Mouse (Mus musculus): ENCODE results near the gene Dnajc1. TPM values are rescaled to one million over a fixed set of nuclear protein-coding genes. Genes with fewer than 3 reads are reported as not detected.

Dnajc1 gene
- polyA plus RNA-seq, 1 experiment from 2014 or later, result 35.5 TPM

DNA sequence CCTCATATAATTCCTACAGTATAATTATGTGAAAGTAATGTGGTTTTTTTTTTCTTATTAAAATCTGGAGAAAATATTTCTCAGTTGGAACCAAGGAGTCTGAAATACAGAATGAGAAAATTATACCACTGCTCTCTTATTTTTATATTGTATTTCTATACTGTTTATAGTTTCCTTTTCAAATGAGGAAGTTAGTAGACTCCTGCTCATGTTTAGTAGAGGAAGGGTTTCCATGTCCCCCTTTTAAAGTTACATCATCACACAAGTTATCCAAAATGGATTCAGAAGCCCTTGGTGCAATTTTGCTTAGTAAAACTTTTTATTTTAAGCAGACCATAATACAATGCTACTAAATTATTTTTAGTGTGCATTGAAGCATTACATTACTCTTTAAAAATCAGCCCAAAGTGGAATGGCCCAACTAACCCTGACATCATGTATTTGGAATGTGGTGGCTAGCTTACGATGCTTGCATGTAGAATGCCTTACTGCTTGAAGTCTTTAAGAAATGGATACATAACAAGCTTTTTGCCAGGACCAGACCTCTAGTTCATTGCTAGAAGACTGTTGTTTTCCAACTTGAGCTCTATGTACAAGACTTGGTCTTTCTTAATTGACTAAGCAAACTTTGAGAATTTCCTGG lies 190.7 kb downstream of the Dnajc1 start:
- Histone ChIP-seq H3K27me3 (replicated peaks; ENCODE audit: control insufficient read depth, insufficient read depth, low read length) (no peaks in the 10 kb centered on the region), H3K4me2 (ENCODE audit: low read depth, low read length) (no peak overlapping the region), H3K9ac (ENCODE audit: low read depth, low read length) (no peak overlapping the region), H3K4me3 (ENCODE audit: low read depth, low read length) (no peak overlapping the region), H3K27ac (replicated peaks; ENCODE audit: low read depth, low read length) (no peak overlapping the region), H3K4me1 (ENCODE audit: control insufficient read depth, insufficient read depth, low read length) (no peaks in the 10 kb centered on the region; the same call in 1 of the 2 replicates), H3K36me3 (ENCODE audit: control insufficient read depth, insufficient read depth, low read length) (peaks cover 62% of the 10 kb centered on the region), H3K9me3 (ENCODE audit: control insufficient read depth, low read length) (no peaks in the 10 kb centered on the region)
- DNase-seq (ENCODE audit: low spot score) (no peak), ATAC-seq (ENCODE audit: low read depth) (no peak)
- WGBS, result 87% methylated on average over 1 of the region's 1 CpGs

DNA sequence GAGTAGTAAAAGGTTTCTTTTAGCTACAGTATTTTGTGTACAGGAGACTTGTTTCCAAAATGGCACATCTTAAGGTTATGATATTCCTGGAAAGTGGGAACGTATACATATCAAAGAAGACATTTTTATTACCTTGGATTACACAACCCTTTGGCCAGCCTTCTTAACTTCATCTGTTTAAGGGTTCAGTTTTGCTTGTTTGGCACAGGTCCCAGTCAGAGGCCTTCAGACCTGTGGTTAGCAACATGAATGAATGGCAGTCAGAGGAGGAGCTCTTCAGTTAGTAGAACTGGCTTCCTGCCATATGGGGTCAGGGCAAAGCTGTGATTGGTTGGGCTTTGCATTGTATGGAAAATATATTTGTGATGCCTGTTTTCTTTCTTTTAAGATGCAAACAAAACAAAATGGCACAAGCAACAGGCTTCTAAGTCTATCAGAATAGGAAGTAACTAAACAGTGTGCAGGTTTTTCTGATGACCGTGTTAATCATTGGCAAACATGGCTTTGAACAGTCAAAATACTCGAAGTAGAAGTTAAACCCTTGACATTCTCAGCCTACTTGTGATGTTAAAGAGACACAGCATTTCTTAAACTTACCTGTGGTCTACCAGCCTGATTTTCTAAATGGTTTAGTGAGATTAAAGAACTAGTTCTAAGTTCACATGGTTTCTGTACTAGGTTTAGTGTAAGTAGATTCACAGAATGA lies 196.8 kb downstream of the Dnajc1 start:
- 67% methylated on average over 3 of the region's 3 CpGs for WGBS
- Histone ChIP-seq H3K9me3 (ENCODE audit: control insufficient read depth, low read length) (no peaks in the 10 kb centered on the region), H3K36me3 (ENCODE audit: control insufficient read depth, insufficient read depth, low read length) (peaks cover 26% of the 10 kb centered on the region), H3K27me3 (replicated peaks; ENCODE audit: control insufficient read depth, insufficient read depth, low read length) (no peaks in the 10 kb centered on the region), H3K27ac (replicated peaks; ENCODE audit: low read depth, low read length) (no peak overlapping the region), H3K4me2 (ENCODE audit: low read depth, low read length) (no peak overlapping the region), H3K4me3 (ENCODE audit: low read depth, low read length) (no peak overlapping the region), H3K9ac (ENCODE audit: low read depth, low read length) (no peak overlapping the region), H3K4me1 (ENCODE audit: control insufficient read depth, insufficient read depth, low read length) (peaks cover 11% of the 10 kb centered on the region)
- ATAC-seq (ENCODE audit: low read depth), result peak; percentile 88
- DNase-seq (ENCODE audit: low spot score), result peak; percentile 92

DNA sequence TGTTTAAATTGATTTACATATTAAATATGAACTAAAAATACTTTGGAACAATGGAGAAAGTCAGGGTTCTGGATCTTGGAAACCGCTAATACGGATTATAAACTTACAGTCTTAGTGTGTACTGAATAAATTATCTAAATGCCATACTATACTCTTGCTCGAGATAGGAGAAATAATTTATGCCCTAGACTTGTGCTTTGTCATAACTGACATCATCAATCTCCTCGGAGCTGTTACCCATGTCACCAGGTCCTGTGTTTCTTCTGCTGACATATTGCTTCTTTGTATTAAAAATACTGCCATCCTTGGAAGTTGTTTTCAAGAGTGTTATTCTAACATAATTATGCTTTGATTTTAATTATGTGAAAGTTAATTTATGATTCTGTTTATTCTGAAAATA lies 197.3 kb downstream of the Dnajc1 start:
- 79% methylated on average over 4 of the region's 4 CpGs for WGBS
- DNase-seq (ENCODE audit: low spot score) (no peak), ATAC-seq (ENCODE audit: low read depth) (no peak)
- Histone ChIP-seq H3K4me2 (ENCODE audit: low read depth, low read length) (no peak overlapping the region), H3K4me1 (ENCODE audit: control insufficient read depth, insufficient read depth, low read length) (peaks cover 11% of the 10 kb centered on the region), H3K27ac (replicated peaks; ENCODE audit: low read depth, low read length) (no peak overlapping the region), H3K9me3 (ENCODE audit: control insufficient read depth, low read length) (no peaks in the 10 kb centered on the region), H3K4me3 (ENCODE audit: low read depth, low read length) (no peak overlapping the region), H3K27me3 (replicated peaks; ENCODE audit: control insufficient read depth, insufficient read depth, low read length) (no peaks in the 10 kb centered on the region), H3K36me3 (ENCODE audit: control insufficient read depth, insufficient read depth, low read length) (peaks cover 20% of the 10 kb centered on the region), H3K9ac (ENCODE audit: low read depth, low read length) (no peak overlapping the region)

DNA sequence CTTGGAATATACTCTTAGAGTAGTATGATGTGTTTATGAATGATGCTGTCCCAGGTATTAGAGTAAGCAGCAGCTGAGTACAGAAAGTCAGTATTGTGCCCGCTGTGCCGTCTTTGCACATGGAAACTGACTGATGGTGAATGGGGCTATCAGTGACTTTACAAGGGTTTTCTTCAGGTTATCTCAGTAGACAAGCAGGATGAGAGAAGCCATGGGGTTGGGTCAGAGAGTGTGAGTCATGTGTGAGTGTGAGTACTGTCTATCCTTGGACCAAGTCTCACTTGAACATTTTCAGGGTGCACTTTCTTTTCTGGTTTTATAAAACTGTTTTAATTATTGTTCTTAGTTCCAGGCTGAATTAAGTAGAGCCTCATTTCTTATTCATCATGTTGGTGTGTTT lies 204.3 kb downstream of the Dnajc1 start:
- H3K36me3 ChIP-seq (ENCODE audit: control insufficient read depth, insufficient read depth, low read length), result peaks cover 47% of the 10 kb centered on the region
- no peak overlapping the region for H3K4me2 ChIP-seq (ENCODE audit: low read depth, low read length)
- ATAC-seq (ENCODE audit: low read depth) (no peak), DNase-seq (ENCODE audit: low spot score) (no peak)
- H3K27me3 ChIP-seq (replicated peaks; ENCODE audit: control insufficient read depth, insufficient read depth, low read length), result no peaks in the 10 kb centered on the region
- H3K9me3 ChIP-seq (ENCODE audit: control insufficient read depth, low read length), result no peaks in the 10 kb centered on the region
- H3K4me3 ChIP-seq (ENCODE audit: low read depth, low read length), result no peak overlapping the region
- no peak overlapping the region for H3K9ac ChIP-seq (ENCODE audit: low read depth, low read length)
- WGBS, result 96% methylated on average over 2 of the region's 2 CpGs
- peaks cover under 1% of the 10 kb centered on the region; the same call in 1 of the 2 replicates for H3K4me1 ChIP-seq (ENCODE audit: control insufficient read depth, insufficient read depth, low read length)
- no peak overlapping the region for H3K27ac ChIP-seq (replicated peaks; ENCODE audit: low read depth, low read length)

DNA sequence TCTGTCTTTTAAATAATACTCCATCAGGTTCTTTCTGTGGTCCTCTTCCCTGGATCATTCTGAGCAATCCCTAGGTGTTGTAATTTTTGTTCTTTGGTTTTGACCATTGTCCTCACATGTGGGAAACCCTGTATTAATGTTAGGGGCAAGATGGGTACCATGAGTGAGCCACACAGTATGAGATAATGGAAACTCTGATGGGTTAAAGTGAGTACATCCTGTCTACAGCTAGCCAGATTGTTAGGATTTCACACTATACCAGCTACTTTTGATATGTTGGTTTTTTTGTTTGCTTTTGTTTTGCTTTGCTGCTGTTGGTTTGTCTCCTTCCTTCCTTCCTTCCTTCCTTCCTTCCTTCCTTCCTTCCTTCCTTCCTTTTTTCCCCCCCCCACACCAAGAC lies 209.6 kb downstream of the Dnajc1 start:
- Histone ChIP-seq H3K4me1 (ENCODE audit: control insufficient read depth, insufficient read depth, low read length) (no peaks in the 10 kb centered on the region), H3K27me3 (replicated peaks; ENCODE audit: control insufficient read depth, insufficient read depth, low read length) (no peaks in the 10 kb centered on the region), H3K4me2 (ENCODE audit: low read depth, low read length) (no peak overlapping the region), H3K9ac (ENCODE audit: low read depth, low read length) (no peak overlapping the region), H3K36me3 (ENCODE audit: control insufficient read depth, insufficient read depth, low read length) (peaks cover 60% of the 10 kb centered on the region), H3K4me3 (ENCODE audit: low read depth, low read length) (no peak overlapping the region), H3K9me3 (ENCODE audit: control insufficient read depth, low read length) (no peaks in the 10 kb centered on the region), H3K27ac (replicated peaks; ENCODE audit: low read depth, low read length) (no peak overlapping the region)
- DNase-seq (ENCODE audit: low spot score), result no peak
- no peak for ATAC-seq (ENCODE audit: low read depth)

DNA sequence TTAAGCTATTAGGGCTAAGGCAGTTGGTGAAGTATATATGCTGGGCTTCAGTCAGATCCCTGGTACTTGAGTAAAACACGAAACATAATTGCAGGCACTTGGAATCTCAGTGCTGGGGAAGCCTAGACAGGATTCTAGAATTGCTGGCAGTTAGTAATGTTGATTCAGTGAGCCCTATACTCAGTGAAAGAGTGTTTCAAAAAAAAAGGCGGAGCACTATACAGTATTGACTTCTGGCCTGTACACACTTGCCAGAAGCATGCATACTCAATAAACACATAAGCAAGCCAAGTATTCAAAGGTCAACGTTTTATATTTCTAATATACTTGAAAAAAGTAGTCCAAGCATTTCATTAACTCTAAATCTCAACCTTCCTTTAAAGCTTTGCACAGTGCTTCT lies 211.0 kb downstream of the Dnajc1 start:
- Histone ChIP-seq H3K36me3 (ENCODE audit: control insufficient read depth, insufficient read depth, low read length) (peaks cover 54% of the 10 kb centered on the region), H3K4me1 (ENCODE audit: control insufficient read depth, insufficient read depth, low read length) (no peaks in the 10 kb centered on the region), H3K4me3 (ENCODE audit: low read depth, low read length) (no peak overlapping the region), H3K9me3 (ENCODE audit: control insufficient read depth, low read length) (no peaks in the 10 kb centered on the region), H3K9ac (ENCODE audit: low read depth, low read length) (no peak overlapping the region), H3K4me2 (ENCODE audit: low read depth, low read length) (no peak overlapping the region), H3K27ac (replicated peaks; ENCODE audit: low read depth, low read length) (no peak overlapping the region), H3K27me3 (replicated peaks; ENCODE audit: control insufficient read depth, insufficient read depth, low read length) (no peaks in the 10 kb centered on the region)
- no peak for ATAC-seq (ENCODE audit: low read depth)
- 89% methylated on average over 3 of the region's 3 CpGs for WGBS
- no peak for DNase-seq (ENCODE audit: low spot score)

DNA sequence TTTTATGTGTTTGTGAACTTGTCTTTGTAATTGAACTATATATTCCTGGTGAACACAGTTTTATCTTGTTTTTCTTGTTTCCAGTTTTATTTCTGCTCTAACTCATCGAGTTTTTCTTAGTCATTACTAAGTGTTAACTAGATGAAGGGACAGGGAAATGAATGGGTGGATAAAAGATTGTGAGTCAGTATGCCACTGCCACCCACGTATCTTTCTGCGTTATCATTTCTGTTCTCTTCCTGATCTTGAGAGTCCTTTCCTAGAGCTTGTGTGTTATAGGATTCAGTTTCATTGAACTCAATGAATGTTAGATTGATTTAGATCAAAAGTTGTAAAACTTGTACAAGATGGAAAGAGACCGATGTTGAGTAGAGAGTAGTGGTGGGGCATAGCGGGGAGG lies 212.3 kb downstream of the Dnajc1 start:
- no peak overlapping the region for H3K27ac ChIP-seq (replicated peaks; ENCODE audit: low read depth, low read length)
- WGBS, result 98% methylated on average over 5 of the region's 5 CpGs
- peaks cover 55% of the 10 kb centered on the region for H3K36me3 ChIP-seq (ENCODE audit: control insufficient read depth, insufficient read depth, low read length)
- H3K4me1 ChIP-seq (ENCODE audit: control insufficient read depth, insufficient read depth, low read length), result no peaks in the 10 kb centered on the region
- H3K9ac ChIP-seq (ENCODE audit: low read depth, low read length), result no peak overlapping the region
- no peaks in the 10 kb centered on the region for H3K9me3 ChIP-seq (ENCODE audit: control insufficient read depth, low read length)
- no peak overlapping the region for H3K4me3 ChIP-seq (ENCODE audit: low read depth, low read length)
- ATAC-seq (ENCODE audit: low read depth) (no peak), DNase-seq (ENCODE audit: low spot score) (no peak)
- H3K27me3 ChIP-seq (replicated peaks; ENCODE audit: control insufficient read depth, insufficient read depth, low read length), result no peaks in the 10 kb centered on the region
- H3K4me2 ChIP-seq (ENCODE audit: low read depth, low read length), result no peak overlapping the region

DNA sequence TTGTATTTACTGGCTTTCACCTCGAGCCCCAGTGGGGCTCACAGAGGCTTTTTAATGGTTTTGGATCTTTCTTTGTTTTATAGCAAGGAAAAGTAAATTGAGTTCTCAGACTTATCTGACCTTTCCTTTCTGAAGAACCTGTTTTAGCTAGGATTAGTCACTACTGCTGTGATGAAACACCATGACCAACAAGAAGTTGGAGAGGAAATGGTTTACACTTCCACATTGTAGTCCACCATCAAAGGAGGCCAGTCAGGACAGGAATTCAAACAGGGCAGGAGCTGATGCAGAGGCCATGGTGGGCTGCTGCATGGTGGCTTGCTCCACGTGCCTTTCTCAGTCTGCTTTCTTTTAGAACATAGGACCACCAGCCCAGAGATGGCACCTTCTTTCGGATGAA lies 216.4 kb downstream of the Dnajc1 start:
- Histone ChIP-seq H3K4me2 (ENCODE audit: low read depth, low read length) (no peak overlapping the region), H3K9me3 (ENCODE audit: control insufficient read depth, low read length) (no peaks in the 10 kb centered on the region), H3K27me3 (replicated peaks; ENCODE audit: control insufficient read depth, insufficient read depth, low read length) (no peaks in the 10 kb centered on the region), H3K9ac (ENCODE audit: low read depth, low read length) (no peak overlapping the region), H3K36me3 (ENCODE audit: control insufficient read depth, insufficient read depth, low read length) (peaks cover 42% of the 10 kb centered on the region), H3K4me1 (ENCODE audit: control insufficient read depth, insufficient read depth, low read length) (no peaks in the 10 kb centered on the region), H3K4me3 (ENCODE audit: low read depth, low read length) (no peak overlapping the region), H3K27ac (replicated peaks; ENCODE audit: low read depth, low read length) (no peak overlapping the region)
- no peak for ATAC-seq (ENCODE audit: low read depth)
- WGBS, result 92% methylated on average over 3 of the region's 3 CpGs
- no peak for DNase-seq (ENCODE audit: low spot score)

DNA sequence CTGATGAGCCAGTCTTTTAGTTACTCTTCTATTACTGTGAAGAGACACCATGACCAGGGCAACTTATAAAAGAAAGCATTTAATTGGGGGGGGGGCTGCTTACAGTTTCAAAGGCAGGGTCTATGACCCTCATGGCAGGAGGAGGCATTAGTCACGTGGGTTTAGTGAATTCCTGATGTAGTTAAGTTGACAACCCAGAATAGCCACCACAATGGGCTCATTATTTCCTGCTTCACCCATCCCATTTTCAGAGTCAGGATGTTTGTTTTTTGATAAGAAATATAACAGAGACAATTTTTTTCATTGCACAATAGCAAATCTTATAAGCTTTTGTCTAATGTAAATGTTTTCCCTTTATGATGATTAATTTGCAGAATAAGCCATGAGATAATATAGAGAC lies 217.4 kb downstream of the Dnajc1 start:
- peaks cover 37% of the 10 kb centered on the region for H3K36me3 ChIP-seq (ENCODE audit: control insufficient read depth, insufficient read depth, low read length)
- no peak overlapping the region for H3K27ac ChIP-seq (replicated peaks; ENCODE audit: low read depth, low read length)
- 50% methylated on average over 1 of the region's 1 CpGs for WGBS
- ATAC-seq (ENCODE audit: low read depth) (no peak), DNase-seq (ENCODE audit: low spot score) (no peak)
- H3K4me2 ChIP-seq (ENCODE audit: low read depth, low read length), result no peak overlapping the region
- no peaks in the 10 kb centered on the region for H3K9me3 ChIP-seq (ENCODE audit: control insufficient read depth, low read length)
- H3K4me1 ChIP-seq (ENCODE audit: control insufficient read depth, insufficient read depth, low read length), result no peaks in the 10 kb centered on the region
- H3K4me3 ChIP-seq (ENCODE audit: low read depth, low read length), result no peak overlapping the region
- H3K9ac ChIP-seq (ENCODE audit: low read depth, low read length), result no peak overlapping the region
- no peaks in the 10 kb centered on the region for H3K27me3 ChIP-seq (replicated peaks; ENCODE audit: control insufficient read depth, insufficient read depth, low read length)

All from embryonic facial prominence, embryonic 14.5 days (tissue).